Mouse (Mus musculus): ENCODE measurements around the gene Cib3.

Gene Cib3

DNA sequence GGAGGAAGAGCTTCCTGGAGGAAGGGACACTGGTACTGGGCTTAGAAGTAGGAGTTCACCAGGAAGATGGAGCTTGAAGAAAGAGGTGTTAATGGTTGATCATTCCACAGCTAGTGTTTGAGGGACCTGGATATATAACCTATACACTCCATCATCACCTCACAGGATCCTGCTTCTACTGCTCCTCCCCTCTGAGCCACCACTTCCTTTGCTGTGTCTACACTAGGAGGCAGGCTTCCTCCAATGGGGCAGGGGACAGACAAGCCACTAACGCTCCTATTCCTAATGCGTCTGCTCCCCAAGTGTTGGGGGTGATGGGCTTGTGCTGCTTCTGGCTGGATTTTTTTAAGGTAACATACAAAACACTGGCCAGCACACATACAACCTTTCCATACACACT lies 1.9 kb downstream of the Cib3 start:
- DNase-seq (ENCODE audit: low spot score in 2 of 2): no peak

DNA sequence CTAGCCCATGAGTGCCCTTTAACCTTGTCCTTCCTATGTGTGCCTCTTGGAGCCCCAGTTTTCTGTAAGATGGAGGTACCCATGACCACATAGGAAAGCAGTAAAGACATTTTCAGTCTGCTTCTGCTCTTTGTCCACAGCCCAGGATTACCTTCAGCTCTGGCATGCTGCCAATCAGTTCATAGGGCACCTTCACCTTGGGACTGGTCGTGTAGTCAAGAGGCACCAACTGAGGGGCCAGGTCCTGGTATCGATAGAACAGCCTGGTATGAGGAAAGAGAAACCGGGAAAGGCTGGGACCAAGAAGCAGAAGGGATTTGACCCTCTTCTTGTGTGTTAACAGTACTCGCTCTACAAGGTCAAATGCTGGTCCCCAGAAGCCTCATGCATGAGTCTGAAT lies 2.4 kb downstream of the Cib3 start:
- DNase-seq (ENCODE audit: low spot score in 2 of 2): no peak

DNA sequence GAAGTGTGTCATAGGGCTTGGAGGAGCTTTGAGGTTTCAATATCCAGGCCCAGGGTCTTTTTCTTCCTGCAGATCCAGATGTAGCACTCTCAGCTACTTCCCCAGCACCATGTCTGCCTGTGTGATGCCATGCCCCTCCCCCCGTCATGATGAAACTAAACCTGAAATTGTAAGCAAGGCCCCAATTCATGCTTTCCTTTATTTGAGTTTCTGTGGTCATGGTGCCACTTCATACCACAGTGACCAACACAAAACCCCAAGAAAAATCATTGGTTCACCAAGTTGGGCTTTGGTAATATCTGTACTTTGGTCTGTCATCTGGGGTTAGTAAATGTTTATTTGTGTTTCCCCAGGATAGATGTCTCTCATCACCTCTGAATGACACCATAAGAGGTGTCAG lies 4.1 kb downstream of the Cib3 start:
- DNase-seq (ENCODE audit: low spot score in 2 of 2): no peak

DNA sequence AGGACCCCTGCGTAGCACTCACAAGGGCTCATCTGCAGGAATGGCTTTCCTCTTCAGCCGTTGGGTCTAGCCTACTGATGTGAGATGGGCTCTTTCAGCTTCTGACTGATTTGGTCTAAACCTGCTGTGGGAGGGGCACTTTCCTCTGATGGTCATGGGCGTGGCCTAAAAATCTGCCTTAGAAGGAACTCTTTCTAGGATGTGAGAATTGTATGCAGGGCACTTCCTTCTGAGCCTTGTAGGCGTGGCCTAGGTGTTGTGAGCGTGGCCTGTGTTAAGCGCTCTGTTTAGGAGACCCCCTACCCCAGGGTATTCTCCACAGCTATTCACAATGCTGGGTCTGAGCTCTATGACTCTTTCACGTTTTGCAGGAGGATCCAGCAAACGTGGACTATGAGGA lies 14.6 kb downstream of the Cib3 start:
- DNase-seq (ENCODE audit: low spot score in 2 of 2): no peak

DNA sequence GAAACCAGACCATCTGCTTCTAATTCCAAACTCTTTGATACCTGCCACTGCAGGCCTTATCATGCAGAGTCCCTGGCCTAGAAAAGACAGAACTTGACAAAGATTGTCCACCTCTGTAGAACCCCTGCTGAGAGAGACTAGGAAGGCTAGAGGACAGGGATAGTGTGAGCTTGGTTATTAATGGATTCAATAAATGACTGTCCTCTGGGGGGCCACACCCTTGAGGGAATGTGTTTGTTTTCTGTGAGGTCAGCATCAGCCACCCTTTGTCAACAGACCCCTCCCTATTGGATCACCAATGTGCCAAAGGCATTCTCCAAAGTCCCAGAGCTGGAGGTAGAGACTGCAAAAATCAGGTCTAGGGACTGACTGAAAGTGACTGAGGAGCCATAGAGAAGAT lies 20.6 kb downstream of the Cib3 start:
- DNase-seq (ENCODE audit: low spot score in 2 of 2): no peak

DNA sequence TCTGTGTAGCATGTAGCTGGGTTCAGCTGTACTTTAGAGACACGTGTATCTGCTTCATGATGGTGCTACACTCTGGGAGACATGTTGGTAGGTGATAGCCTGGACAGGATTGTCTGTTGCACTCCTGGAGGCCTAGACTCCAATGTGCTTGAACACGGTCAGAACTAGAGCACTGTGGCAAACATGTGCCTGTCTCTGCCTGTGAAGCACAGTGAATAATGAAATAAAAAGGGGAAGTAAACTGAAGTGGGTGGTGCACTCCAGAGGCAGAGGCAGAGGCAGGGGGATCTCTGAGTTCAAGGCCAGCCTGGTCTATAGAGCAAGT lies 22.5 kb downstream of the Cib3 start:
- DNase-seq (ENCODE audit: low spot score in 2 of 2): no peak

DNA sequence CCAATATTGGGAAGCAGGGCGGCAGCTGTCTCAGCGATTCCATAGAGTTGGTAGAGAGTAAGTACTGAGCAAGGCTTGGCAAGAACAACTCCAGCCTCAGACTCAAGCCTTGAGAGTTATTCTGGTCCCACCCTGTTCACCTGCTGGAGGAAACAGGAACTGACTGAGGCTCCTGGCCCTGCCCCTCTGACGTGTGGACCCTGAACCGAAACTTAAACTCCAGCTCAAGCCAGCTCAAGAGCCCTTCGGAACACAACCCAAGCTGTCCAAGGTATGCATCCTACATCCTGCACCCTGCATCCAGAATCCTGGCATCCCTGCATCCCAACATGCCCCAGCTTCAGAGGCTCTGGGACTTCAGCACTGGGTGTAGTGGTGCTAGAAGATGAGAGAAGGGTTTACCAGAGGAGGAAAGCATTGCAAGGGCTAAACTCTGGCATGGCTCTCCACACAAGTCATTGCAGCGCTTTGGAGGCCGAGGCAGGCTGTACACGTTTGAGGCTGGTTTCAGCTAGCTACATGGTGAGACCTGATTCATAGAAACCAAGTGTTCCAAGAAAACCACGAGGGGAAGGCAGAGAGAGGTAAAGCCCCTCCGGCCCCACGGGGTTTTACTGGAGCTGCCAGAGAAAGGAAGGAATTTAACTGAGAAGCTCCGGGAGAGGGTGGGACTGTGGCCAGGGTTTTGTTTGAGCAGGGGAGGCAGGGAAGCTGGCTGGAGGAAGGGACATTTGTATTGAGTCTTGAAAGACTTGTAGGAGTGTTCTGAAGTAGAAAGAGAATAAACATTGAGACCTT lies 23.0 kb downstream of the Cib3 start, which contains the start of gene Hsh2d:
TSS of gene Hsh2d (plus strand) at position 222 of the 798 bp plus-strand sequence.
- no peak for DNase-seq (ENCODE audit: low spot score in 2 of 2)

DNA sequence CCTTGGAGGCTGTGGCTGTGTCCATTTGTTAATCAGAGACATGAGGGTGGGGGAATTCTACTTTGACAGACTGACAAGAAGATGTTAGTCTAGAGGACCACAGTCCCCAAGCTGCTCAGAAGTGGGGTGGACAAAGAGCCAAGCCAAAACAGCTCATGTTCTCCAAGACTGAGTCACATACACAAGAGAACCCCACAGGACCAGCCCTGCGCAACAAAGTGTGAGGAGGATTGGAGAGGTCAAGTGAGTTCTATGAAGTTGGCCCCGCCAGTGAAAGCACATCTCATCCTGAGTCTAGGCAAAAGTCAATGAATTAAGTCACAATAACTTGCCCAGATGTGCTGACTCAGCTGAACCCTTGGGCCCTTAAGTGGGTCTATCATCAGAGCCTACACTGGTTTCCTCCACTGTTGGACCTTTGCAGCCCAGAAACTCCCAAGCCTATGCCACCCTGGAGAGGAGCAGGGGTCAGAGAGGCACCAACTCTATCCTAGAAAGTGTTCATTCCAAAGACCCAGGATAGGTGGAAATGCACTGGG lies 24.8 kb downstream of the Cib3 start:
- no peak for DNase-seq (ENCODE audit: low spot score in 2 of 2)

DNA sequence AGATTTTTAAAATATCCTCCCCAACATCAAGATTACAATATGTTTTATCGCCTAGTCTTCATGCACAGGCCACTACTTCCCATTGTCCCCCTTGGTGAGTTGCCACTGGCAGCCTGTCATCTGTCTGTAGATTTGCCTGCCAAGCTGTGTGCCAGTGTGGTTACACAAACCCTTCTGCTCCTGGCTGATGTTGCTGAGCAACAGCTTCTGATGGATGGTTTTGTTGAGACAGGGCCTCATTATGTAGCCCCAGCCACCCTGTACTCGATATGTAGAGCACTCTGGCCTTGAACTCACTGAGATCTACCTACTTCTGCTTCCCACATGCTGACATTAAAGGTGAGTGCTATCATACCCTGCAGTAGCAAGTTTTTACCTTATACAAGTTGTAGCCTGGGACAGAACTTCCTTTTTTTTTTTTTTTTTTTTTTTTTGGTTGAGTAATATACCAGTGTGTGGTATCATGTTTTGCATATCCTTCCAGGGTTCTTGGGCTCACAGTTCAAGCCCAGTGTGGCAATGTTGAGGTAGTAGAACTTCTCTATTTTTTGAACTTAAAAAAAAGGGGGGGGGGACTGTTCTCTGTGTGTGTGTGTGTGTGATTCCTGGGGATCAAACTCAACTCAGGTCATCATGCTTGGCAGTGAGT lies 29.0 kb downstream of the Cib3 start:
- DNase-seq (ENCODE audit: low spot score in 2 of 2): no peak

DNA sequence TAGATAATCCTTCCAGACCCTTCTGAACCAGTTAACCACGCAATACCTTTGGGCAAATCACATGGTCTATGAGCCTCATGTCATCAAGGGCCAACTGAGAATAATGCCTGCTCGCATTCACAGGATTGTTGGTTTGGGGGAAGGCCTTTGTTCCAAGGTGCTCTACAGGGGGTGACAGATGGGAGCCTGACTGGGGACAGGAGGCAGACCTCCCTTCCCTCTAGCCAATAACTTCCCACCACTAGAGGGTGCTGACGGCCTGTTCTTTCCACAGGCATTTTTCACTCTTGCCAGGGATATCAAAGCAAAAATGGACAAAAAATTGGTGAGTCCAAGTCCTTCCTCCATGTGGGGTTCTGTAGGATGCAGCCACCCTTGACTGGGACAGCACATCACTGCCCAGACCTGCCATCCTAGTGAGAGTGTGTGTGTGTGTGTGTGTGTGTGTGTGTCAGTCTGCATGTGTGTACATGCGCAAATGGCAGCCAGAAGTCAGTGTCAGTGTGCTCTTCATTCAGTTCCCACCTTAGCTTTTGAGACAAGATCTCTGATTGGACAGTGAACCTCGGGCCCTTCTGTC lies 35.2 kb downstream of the Cib3 start:
- peak; percentile 34 to 79 for DNase-seq (ENCODE audit: low spot score in 2 of 2)

DNA sequence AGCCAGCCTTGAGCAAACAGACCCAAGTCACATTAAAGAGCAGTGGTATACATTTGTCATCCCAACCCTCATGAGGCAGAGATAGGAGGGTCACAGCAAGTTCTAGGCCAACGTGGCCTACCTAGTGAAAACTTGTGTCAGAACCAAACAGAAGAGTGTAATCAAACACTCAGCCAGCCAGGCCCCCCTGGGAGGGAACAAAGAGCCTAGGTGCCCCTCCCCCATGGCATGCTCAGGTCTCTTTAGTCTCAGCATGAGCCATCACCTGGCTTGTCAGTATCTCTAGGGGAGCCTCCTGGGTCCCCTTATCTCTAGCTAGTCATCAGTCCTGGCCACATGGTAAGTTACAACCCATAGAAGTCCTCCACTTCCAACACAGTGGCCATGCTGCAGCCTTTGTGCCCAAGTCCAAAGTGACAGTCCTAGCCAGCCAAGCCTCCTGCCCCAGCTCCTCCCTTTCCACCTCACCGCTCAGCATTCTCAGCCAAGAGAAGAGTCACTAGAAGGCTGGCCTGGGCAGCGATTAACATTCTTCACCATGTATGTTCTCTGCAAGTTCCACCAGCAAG lies 42.9 kb downstream of the Cib3 start:
- no peak for DNase-seq (ENCODE audit: low spot score in 2 of 2)

DNA sequence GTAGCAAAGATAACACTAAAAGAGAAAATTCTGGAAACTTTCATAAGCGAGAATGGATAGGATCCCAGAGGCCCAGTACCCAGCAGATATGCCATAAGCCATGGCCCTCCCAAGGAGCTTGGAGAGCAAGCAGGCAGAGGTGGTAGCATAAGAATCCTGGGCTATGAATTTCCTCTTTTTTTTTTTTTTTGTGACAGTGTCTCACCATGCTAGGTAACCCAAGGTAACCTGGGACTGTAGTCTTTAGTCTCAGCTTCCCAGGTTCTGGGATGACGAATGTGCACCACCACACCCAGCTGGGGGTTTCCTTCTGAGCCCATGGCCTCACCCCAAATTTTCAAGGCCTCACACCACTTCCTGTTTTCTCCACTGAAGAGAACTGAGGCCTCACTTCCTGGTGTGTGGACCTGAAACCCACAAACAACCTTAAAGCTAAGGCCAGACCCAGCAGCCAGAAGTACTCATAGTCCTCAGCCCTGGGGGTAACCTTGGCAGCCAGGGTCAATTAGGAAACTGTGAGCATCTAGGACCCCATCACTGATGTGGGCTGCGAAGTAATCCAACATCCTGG lies 43.5 kb downstream of the Cib3 start:
- no peak for DNase-seq (ENCODE audit: low spot score in 2 of 2)

DNA sequence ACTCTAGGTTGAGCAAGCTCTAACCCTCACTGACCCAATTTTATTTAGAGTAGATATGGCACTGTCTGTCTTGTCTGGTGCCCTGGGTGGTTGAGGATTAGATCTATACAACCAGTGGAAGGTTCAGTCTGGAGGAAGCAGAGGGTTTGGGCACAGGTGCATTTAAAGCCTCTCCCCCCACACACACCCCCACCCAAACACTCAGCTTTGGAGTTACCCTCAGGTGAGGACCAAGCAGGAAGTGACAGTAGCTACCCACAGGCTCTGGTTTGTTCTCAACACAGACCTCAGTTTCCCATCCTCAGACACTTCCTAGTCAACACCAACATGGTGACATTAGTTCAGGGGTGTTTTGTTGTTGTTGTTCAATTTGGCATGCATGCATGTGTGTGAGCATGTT lies 49.8 kb downstream of the Cib3 start:
- no peak for DNase-seq (ENCODE audit: low spot score in 2 of 2)

DNA sequence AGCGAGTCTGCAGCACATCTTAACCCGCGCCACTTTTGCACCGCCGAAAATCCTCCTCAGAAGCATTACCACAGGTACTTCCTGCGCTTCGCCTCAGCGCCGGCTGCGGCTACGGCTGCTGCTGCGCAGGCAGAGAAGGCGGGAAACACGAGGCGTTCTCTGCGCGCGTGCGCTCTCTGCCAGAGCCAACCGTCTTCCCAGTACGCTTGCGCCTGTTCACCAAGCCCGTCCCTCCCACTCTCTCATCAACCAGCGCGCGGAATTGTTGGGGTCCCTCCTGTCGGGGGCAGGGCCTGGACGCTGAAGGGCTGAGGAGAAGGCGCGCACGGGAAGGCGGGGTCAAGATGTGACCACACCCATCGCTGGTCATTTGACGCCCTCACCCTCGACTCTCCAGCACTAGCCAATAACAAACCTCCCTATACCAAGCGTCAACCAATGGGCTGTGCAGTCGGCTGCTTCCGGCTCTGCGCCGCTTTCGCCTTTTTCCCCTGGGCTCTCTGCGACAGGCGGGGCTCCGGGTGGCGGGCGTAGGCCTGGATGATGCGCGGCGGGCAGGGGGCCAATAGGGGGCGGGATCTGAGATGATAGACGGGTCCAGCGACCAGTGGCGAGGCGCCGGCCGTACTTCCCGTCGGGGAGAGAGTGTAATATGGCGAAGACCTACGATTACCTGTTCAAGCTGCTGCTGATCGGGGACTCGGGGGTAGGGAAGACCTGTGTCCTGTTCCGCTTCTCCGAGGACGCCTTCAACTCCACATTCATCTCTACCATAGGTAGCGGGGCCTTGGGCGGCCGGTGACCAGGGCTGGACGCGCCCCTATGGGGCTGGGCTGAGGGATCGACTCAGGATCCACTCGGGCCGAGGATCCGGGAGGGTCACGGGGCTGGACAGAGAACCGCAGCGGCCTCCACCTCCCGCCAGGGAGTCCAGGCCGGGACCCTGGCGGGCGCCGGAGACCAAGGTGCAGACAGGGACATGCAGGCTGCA lies 51.6 kb downstream of the Cib3 start, which contains the start of gene Rab8a:
TSS of gene Rab8a (plus strand) at position 494 of the 991 bp plus-strand sequence.
- peak; percentile 100 for DNase-seq (ENCODE audit: low spot score in 2 of 2)

DNA sequence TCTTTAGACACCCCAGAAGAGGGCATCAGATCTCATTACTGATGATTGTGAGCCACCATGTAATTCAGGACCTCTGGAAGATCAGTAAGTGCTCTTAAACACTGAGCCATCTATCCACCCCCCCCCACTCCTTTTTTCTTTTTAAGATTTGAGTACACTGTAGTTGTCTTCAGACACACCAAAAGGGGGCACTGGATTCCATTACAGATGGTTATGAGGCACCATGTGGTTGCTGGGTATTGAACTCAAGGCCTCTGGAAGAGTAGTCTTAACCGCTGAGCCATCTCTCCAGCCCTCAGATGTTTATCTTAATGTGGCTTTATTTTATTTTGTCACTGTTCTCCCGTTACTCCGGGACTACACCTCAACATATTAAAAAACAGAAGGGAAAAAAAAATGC lies 52.6 kb downstream of the Cib3 start:
- no peak for DNase-seq (ENCODE audit: low spot score in 2 of 2)

DNA sequence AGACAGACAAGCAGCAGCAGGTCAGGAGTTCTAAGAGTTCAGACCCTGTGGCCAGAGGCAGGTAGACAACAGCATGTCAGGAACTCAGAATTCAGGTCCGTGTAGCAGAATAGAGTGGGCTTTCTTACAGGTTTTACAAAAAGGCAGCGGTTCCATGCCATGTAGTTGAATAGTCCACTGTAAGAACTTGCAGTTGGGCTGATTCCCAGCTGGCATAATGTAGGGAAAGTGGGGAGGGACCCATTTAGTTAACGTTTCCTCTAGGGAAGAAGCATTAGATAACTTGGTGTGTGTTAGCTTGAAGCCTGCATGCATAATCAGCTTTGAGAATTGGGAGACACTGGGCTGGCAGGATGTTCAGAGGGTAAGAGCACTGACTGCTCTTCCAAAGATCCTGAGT lies 53.9 kb downstream of the Cib3 start:
- DNase-seq (ENCODE audit: low spot score in 2 of 2): no peak

DNA sequence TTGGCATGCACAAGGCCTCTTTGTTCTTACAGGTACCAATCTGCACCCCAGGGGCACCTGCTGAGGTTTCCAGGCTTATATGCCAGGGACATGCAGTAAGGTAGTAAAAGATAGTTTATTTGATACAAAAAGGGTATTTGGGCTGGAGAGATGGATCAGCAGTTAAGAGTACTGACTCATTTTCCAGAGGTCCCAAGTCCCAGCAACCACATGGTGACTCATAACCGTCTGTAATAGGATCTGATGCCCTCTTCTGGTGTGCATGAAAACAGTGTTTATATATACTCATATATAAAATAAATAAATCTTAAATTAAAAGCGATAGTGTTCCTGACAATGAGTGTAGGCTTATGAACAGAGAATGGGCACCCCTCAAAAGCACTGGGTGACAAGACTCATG lies 54.5 kb downstream of the Cib3 start:
- no peak for DNase-seq (ENCODE audit: low spot score in 2 of 2)

Measured in cerebellum, postnatal 4 days (tissue).